8 mouse cellular contexts compared by ENCODE assay signal in the genomic region with DNA sequence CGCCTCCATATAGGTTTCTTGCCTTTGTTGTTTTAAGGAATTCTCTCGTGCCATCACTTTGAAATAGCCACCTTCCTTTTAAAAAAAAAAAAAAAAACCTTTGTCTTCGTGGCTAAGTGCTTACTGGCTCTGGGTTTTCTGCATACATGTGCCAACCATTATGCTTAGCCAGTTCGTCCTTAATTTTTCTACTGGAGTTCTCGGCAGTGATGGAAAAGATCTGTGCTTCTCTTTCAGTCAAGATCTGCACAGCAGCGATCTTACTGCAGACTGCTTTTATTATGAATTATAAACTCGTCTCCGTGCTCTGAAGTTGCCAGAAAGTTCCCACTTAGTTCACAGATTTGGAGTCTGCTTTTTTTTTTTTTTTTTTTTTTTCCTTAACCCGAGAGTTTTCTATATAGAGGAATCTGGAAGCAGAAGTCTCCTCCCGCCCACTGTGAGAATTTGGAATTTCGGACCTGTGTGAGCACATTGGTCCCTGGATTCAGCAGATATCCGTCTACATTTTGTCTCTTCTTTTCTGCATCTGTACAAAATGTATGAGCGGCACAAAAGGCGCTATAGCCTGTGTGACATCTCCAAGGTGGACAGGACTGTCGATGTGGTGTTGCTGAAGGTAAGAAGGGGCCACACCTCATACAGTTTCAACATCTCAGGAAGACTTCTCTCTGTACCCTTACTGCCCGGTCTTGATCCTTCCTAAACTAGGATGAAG.
DNase-seq lines count a peak whose midpoint lies in the region; ATAC-seq and TF ChIP-seq lines count a peak whose summit lies in the region.

No protein-coding gene starts in this region.

- no peak for TF ChIP-seq CTCF in kidney, adult 2 months (conservative IDR thresholded peaks at IDR 0.05; ENCODE audit: insufficient read depth, insufficient read length, low read depth, low read length)

- no peaks in the 10 kb centered on the region for H3K9me3 ChIP-seq in embryonic facial prominence, embryonic 10.5 days
- H3K9me3 ChIP-seq in hindbrain, embryonic 16.5 days (ENCODE audit: control insufficient read depth, low read length) = no peaks in the 10 kb centered on the region
- H3K9me3 ChIP-seq in midbrain, embryonic 16.5 days (replicated peaks; ENCODE audit: control insufficient read depth, low read length, poor library complexity, severe bottlenecking) = no peaks in the 10 kb centered on the region

- peak overlapping the region; percentile 78 for H3K27ac ChIP-seq in kidney, adult 2 months (ENCODE audit: insufficient read depth, low read depth, low read length)
- H3K27ac ChIP-seq in embryonic facial prominence, embryonic 10.5 days (replicated peaks) = peak overlapping the region; percentile 75
- peak overlapping the region; percentile 60 for H3K27ac ChIP-seq in hindbrain, embryonic 16.5 days (ENCODE audit: low read depth, low read length)
- H3K27ac ChIP-seq in midbrain, embryonic 16.5 days (ENCODE audit: low read length) = no peak overlapping the region

- no peaks in the 10 kb centered on the region for H3K36me3 ChIP-seq in kidney, adult 2 months (ENCODE audit: control insufficient read depth, insufficient read depth, low read length)
- H3K36me3 ChIP-seq in embryonic facial prominence, embryonic 10.5 days (replicated peaks) = no peaks in the 10 kb centered on the region
- no peaks in the 10 kb centered on the region for H3K36me3 ChIP-seq in hindbrain, embryonic 16.5 days (ENCODE audit: control insufficient read depth, insufficient read depth, low read length)
- H3K36me3 ChIP-seq in midbrain, embryonic 16.5 days (ENCODE audit: control insufficient read depth, insufficient read depth, low read length) = no peaks in the 10 kb centered on the region

- no peak for ATAC-seq in hindbrain, embryonic 16.5 days
- peak; percentile 52; the same call in 1 of the 2 replicates for ATAC-seq in midbrain, embryonic 16.5 days

- no peak for DNase-seq in kidney, adult 2 months
- no peak for DNase-seq in kidney, postnatal 14 days
- DNase-seq in embryonic facial prominence, embryonic 10.5 days (ENCODE audit: low spot score) = no peak
- DNase-seq in left cerebral cortex, postnatal 14 days (ENCODE audit: low spot score in 2 of 2) = no peak
- no peak for DNase-seq in B cell, adult 2 months
- no peak for DNase-seq in right cerebral cortex, postnatal 14 days

- H3K4me2 ChIP-seq in hindbrain, embryonic 16.5 days (ENCODE audit: low read length) = peak overlapping the region; percentile 66
- H3K4me2 ChIP-seq in midbrain, embryonic 16.5 days (ENCODE audit: low read length) = peak overlapping the region; percentile 79

- TF ChIP-seq POLR2A in kidney, adult 2 months (IDR thresholded peaks at IDR 0.05; ENCODE audit: low read depth, low read length) = no peak

- H3K4me1 ChIP-seq in kidney, adult 2 months (ENCODE audit: control insufficient read depth, insufficient read depth, low read length) = peaks cover 27% of the 10 kb centered on the region
- H3K4me1 ChIP-seq in embryonic facial prominence, embryonic 10.5 days = peaks cover 56% of the 10 kb centered on the region
- H3K4me1 ChIP-seq in hindbrain, embryonic 16.5 days (ENCODE audit: control insufficient read depth, insufficient read depth, low read depth, low read length) = peaks cover 9% of the 10 kb centered on the region
- H3K4me1 ChIP-seq in midbrain, embryonic 16.5 days (ENCODE audit: control insufficient read depth, insufficient read depth, low read length) = peaks cover 13% of the 10 kb centered on the region

- peak overlapping the region; percentile 61 for H3K4me3 ChIP-seq in kidney, adult 2 months (ENCODE audit: insufficient read depth, low read depth, low read length)
- peak overlapping the region; percentile 47 for H3K4me3 ChIP-seq in embryonic facial prominence, embryonic 10.5 days
- peak overlapping the region; percentile 42 for H3K4me3 ChIP-seq in hindbrain, embryonic 16.5 days (ENCODE audit: low read length)
- peak overlapping the region; percentile 43 for H3K4me3 ChIP-seq in midbrain, embryonic 16.5 days (ENCODE audit: low read depth, low read length)

- intact Hi-C loops in left cerebral cortex, postnatal 14 days (cut with DNase I) = no loop called here

- H3K9ac ChIP-seq in hindbrain, embryonic 16.5 days (ENCODE audit: low read depth, low read length) = peak overlapping the region; percentile 60
- peak overlapping the region; percentile 64 for H3K9ac ChIP-seq in midbrain, embryonic 16.5 days (ENCODE audit: low read depth, low read length)

- no peaks in the 10 kb centered on the region for H3K27me3 ChIP-seq in kidney, adult 2 months (replicated peaks; ENCODE audit: control insufficient read depth, insufficient read depth, low read length)
- no peaks in the 10 kb centered on the region for H3K27me3 ChIP-seq in embryonic facial prominence, embryonic 10.5 days (replicated peaks; ENCODE audit: low read depth, poor library complexity, severe bottlenecking)
- no peaks in the 10 kb centered on the region for H3K27me3 ChIP-seq in hindbrain, embryonic 16.5 days (replicated peaks; ENCODE audit: control insufficient read depth, insufficient read depth, low read length)
- no peaks in the 10 kb centered on the region for H3K27me3 ChIP-seq in midbrain, embryonic 16.5 days (ENCODE audit: control insufficient read depth, insufficient read depth, low read depth, low read length)

- WGBS in kidney, adult 2 months = 35% methylated on average over 16 of the region's 16 CpGs
- 48% methylated on average over 16 of the region's 16 CpGs for WGBS in embryonic facial prominence, embryonic 10.5 days
- 39% methylated on average over 16 of the region's 16 CpGs for WGBS in hindbrain, embryonic 16.5 days
- 42% methylated on average over 16 of the region's 16 CpGs for WGBS in midbrain, embryonic 16.5 days
